Mouse (Mus musculus) adrenal gland (tissue): ENCODE data around the gene Gorasp2.

Experiments
- intact Hi-C: fragments of 180-260 bp; cut with DNase I; formaldehyde crosslinking; loops from one replicate; pipeline ENCODE4 v1.15.1; 2025

Gorasp2 gene

GRCm38 (mm10) chr2:70657083-70657482 lies 4.3 kb upstream of the Gorasp2 start:
- intact Hi-C loops, result no loop called here

DNA sequence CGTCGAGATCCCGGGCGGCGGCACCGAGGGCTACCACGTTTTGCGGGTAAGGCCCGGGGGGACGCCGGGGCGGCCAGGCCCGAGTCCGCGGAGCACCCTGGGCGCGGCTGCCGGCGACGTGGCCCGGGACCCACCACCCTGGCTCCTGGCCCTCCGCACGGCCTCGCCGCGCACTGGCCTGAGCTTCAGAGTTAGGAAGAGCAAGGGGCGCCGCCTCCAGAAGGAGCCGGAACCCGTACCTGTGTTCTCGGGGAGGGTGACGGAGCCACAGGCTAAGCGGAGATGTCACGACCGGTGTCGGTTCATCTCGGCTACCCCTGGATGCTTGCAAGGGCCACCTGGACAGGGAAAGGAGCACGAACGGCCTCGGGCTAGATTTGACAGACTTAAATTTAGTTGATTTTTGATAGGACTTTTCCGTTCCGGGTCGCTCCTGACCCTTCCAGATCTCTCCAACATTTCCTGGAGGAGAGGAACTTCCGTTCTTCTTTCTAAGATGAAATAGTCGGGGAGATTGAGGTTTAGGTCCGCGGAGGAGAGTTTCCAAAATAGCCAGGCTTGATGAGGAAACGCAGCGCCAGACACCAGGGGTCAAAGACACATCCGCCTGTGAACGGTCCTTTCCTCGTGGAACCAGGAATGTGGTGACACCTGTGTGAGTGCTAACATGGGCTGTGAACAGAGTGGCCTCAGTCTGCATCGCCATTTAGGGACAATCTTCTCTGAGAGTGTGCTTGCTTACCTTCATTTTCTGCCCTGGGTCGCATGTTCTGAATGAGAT lies 529 bp downstream of the Gorasp2 start, which contains the start of gene Gm26558:
Gm26558 (minus strand) TSS at position 394 of the 781 bp plus-strand sequence.
- intact Hi-C loops, result no loop called here

DNA sequence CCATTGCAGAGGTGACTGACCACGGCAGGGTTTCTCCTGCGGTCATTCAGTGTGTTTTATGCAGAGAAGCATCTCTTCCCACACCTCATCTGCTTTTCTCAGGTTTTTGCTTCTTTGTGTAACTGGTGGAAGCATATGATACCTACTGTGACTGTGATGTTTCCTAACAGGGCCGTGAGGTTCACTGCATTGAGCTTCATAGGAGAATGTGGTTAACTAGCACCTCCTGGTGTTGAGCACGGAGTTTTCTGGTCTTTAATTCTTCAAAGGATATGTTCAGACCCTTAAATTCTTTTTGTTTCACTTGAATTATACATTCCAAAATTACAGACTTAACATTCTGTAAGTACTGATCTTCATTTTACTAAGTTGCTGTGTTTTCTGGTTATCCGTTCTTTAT lies 2.4 kb downstream of the Gorasp2 start:
- intact Hi-C loops, result no loop called here

GRCm38 (mm10) chr2:70667016-70667415 lies 5.6 kb downstream of the Gorasp2 start:
- intact Hi-C loops, result no loop called here

DNA sequence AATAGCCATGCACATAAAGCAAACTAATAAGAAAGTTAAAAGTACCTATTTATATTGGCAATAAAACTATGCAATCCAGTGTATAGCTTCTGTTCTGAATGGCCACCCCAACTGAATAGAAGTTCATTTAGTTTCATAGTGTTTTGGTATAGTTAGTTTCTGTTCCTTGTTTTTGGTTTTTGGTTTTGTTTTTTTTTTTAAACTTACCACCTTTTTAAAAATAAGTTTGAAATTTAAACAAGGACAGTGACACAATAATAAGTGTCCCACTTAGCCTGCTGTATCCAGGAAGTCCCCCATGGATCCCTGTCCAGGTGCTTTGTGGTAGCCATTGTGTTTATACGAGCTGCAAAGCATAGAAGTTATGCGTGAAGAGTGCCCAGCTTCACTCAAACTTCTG lies 7.9 kb downstream of the Gorasp2 start:
- intact Hi-C loops, result no loop called here

DNA sequence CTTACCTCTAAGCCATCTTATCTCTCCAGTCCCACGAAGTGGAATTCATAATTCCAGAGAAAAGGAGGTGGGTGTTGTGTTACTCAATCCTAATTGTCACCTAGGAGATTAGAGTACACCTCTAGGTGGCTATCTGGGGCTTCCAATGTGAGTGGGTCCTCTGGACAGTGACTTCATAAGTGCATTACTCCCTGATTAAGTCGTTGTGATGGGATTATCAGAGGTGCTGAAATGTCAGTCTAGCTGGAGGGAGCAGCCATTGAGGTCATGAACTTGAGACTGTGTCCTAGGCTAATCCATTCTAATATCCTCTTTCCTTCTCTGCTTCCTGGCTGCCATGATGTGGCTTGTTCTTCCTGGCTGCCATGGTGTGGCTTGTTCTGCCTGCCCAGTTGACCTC lies 8.5 kb downstream of the Gorasp2 start:
- intact Hi-C loops, result no loop called here

- intact Hi-C loops, result no loop called here
These were observed 11.1 kb downstream of the Gorasp2 start for GRCm38 (mm10) chr2:70672476-70672875.

DNA sequence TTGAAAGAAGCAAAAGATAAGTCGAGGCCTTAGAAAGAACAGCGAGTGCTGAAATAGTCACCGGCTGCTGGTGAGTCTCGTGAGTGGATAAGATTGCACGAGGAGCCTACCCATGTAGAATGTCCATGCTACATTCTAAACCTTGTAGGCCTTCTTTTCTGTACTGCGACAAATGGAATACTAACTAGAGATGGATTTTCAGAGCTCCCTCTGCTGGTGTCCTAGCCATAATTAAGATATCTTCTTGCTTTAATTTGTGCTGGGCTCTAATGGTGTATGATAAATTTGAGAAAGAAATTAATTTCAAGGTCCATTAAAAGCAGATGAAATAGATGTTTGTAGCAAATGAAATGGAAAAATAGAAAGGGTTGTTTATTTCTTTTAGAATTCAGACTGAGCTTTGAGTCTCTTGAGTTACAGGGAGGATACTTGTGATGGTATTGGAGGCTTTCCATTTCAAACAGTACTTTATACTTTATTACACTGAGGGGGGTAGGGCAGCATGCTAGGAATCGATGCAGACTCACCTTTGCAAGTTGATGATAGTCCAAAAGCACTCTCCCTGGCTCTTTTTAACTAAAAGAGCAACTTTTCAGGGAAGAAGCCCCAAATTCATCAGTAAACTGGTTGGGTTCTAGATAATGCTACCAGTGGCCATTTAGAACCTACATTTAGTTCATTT lies 12.2 kb downstream of the Gorasp2 start:
- intact Hi-C loops, result no loop called here

- intact Hi-C loops, result no loop called here
These were observed 20.9 kb downstream of the Gorasp2 start for GRCm38 (mm10) chr2:70682324-70682723.

- intact Hi-C loops, result no loop called here
These were observed 27.2 kb downstream of the Gorasp2 start for GRCm38 (mm10) chr2:70688454-70689078.

- intact Hi-C loops, result no loop called here
These were observed 28.8 kb downstream of the Gorasp2 start for GRCm38 (mm10) chr2:70690195-70690594.

DNA sequence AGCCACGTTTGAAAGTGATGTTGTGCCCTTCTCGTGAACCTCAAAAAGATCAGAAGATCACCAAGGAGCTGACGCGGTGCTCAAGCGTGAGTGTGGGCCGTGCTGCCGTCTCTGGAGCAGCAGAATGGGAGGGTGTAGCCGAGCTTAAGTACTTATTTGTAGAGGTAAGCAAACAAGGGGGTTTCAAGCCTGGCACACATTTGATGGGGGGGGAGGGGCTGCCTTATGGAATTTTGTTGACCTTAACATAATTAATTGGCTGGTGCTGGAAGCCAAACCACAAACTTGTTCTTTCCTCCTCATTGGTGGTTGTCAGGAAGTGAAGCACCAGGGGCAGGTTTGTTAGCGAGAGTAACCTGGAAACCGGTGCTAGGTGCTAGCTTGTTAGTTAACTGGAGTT lies 34.3 kb downstream of the Gorasp2 start:
- intact Hi-C loops, result no loop called here

GRCm38 (mm10) chr2:70700851-70701250 lies 39.5 kb downstream of the Gorasp2 start:
- intact Hi-C loops, result loop anchor here (10.0 kb wide), 1 partner anchor 124 kb away; the partner anchor contains the start of gene Tlk1

DNA sequence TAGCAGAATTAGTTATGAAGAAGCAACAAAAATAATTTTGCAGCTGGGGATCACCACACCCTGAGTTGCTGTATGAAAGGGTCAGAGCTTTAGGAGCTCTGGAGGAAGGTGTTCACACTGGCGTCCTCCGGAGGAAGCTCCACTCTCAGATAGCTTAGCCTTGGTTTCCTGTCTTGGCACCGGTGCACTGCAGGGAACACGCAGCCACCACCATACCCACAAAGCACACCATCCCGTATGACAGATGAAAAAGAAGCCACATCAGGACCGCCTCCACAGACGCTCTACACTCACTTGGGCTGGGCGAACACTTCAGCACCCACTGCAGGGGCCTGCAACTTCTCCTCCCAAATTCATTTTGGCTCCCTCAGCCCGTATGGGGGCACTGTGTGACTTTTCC lies 40.2 kb downstream of the Gorasp2 start:
- intact Hi-C loops, result loop anchor here (10.0 kb wide), 1 partner anchor 123 kb away; the partner anchor contains the start of gene Tlk1

DNA sequence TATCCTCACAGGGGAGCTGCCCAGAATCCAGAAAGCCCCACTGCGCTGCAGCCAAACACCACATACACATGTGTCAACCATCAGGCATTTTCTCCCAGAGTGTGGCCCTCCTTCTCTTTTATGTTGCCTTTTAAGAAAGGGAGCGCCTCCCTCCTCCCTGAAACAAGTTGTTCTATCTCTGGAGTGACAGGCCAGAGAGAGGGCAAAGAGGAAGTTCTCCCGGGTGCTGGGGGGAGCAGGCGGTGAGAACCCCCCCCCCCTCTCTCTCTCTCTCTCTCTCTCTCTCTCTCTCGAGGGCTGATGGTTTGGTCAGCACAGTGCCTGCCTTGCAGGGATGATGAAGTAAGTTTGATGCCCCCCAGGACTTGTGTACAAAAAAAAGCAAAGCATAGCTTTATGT lies 41.0 kb downstream of the Gorasp2 start:
- intact Hi-C loops, result loop anchor here (10.0 kb wide), 1 partner anchor 122 kb away; the partner anchor contains the start of gene Tlk1

- intact Hi-C loops, result loop anchor here (5.0 to 10.0 kb wide), 2 partner anchors 116 to 328 kb away; partner anchors contain the start of gene Tlk1
These were observed 47.8 kb downstream of the Gorasp2 start for GRCm38 (mm10) chr2:70708986-70709730.

DNA sequence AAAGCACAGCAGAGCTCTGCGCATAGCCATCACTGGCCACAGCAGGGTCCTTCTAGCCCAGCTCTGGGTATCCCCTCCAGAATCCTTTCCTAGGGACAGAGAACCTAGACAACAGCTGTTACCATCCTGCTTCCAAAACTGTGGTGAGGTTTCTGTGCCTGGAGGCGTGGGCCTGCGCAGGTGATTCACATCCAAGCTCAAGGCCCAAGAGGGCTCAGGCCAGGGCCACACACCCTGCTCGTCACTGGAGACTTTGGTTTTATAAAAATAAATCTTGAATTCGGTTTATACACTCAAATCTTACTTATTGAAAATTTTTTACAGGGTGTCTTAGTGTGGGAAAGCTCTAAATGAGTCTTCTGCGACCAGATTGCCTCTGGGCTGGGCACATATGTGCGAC lies 48.9 kb downstream of the Gorasp2 start:
- intact Hi-C loops, result no loop called here

- intact Hi-C loops, result no loop called here
These were observed 49.5 kb downstream of the Gorasp2 start for GRCm38 (mm10) chr2:70710878-70711277.

GRCm38 (mm10) chr2:70723610-70724243 lies 62.4 kb downstream of the Gorasp2 start:
- intact Hi-C loops, result no loop called here

DNA sequence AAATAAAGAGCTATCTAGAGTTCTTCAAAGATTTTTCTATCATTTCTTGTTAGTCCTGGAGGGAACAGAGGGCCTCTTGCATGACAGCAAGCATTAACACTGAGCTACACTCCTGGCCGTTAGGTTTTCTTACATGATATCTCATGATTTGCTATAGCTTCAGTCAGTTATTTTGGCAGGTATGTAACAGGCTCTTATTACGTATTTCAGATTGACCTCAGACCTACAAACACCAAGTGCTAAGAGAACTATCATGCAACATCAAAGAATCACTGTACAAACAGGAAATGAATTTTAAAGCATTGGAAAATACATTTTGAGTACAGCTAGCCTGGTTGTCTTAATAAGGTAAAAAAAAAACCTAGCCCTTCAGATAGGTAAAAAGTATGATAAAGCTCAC lies 65.7 kb downstream of the Gorasp2 start:
- intact Hi-C loops, result no loop called here

DNA sequence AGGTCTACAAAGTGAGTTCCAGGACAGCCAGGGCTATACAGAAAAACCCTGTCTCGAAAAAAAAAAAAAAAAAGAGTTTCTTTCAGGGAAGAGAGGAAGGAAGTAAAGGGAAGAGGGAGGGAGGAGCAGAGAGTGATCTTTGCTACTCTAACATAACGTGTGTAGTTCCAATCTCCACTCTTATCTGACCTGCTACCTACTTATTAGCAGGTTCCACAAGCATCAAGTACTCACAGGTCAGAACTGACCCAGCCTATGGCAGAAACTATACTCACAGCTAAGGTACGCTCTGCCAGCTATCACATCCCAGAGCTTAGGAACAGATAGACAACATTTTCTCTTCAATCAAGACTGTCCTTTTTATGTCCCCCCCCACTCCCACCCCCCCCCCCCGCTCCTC lies 74.2 kb downstream of the Gorasp2 start:
- intact Hi-C loops, result no loop called here
